Mouse (Mus musculus) liver, embryonic 13.5 days (tissue): ENCODE measurements at regions not wholly inside any gene's neighbourhood (a gene's known extent, or its start where the extent isn't known, plus 50 kb on each side); places are given as distances from the start of the nearest gene placed in this dataset.

Source experiments
- ATAC-seq: fragments of 200-750 bp; cut with Nextera tagmentation; 2 replicates; pipeline ENCODE4 v1.8.0; 2017; ENCODE audit warnings: low read depth, mild to moderate bottlenecking, moderate number of reproducible peaks, moderate library complexity
- DNase-seq: peaks from one replicate; pipeline ENCODE4 v3.0.0; 2022
- H3K27ac ChIP-seq: fragments of 300-500 bp; sonication (generic); 2 replicates; pipeline ENCODE4 v1.5.1; 2015; ENCODE audit warnings: moderate library complexity, mild to moderate bottlenecking, inconsistent platforms
- H3K27me3 ChIP-seq: fragments of 300-500 bp; sonication (generic); 2 replicates; pipeline ENCODE4 v1.6.1; 2015; ENCODE audit warnings: mild to moderate bottlenecking, inconsistent platforms
- H3K36me3 ChIP-seq: fragments of 300-500 bp; sonication (generic); 2 replicates; pipeline ENCODE4 v1.6.1; 2015; ENCODE audit warnings: mild to moderate bottlenecking, inconsistent platforms
- H3K4me1 ChIP-seq: fragments of 300-500 bp; sonication (generic); replicated peaks from 2 replicates; pipeline ENCODE4 v1.6.1; 2015; ENCODE audit warnings: inconsistent platforms
- H3K4me2 ChIP-seq: fragments of 300-500 bp; sonication (generic); 2 replicates; pipeline ENCODE4 v1.6.1; 2015; ENCODE audit warnings: inconsistent platforms, mild to moderate bottlenecking, moderate library complexity
- H3K4me3 ChIP-seq: fragments of 300-500 bp; sonication (generic); replicated peaks from 2 replicates; pipeline ENCODE4 v1.5.1; 2015; ENCODE audit warnings: mild to moderate bottlenecking, inconsistent platforms
- H3K9ac ChIP-seq: fragments of 300-500 bp; sonication (generic); 2 replicates; pipeline ENCODE4 v1.6.1; 2015; ENCODE audit warnings: mild to moderate bottlenecking, inconsistent platforms
- H3K9me3 ChIP-seq: fragments of 300-500 bp; sonication (generic); replicated peaks from 2 replicates; pipeline ENCODE4 v1.6.1; 2016; ENCODE audit warnings: inconsistent platforms
- WGBS: fragments of 180-500 bp; shearing (Covaris S2); methylation state at CpG from one replicate; pipeline ENCODE4 v1.1.7; 2015; ENCODE audit not compliant: insufficient replicate concordance; 5-methylcytosine and 5-hydroxymethylcytosine counted together

GRCm38 (mm10) chr7:70828486-70829195 is 462.1 kb upstream of the Nr2f2 start:
- H3K9ac ChIP-seq: no peak overlapping the region
- ATAC-seq: no peak
- 40% methylated on average over 5 of the region's 5 CpGs for WGBS

GRCm38 (mm10) chr7:70826074-70826473 is 459.5 kb upstream of the Nr2f2 start:
- DNase-seq (no peak), ATAC-seq (no peak)
- Histone ChIP-seq H3K27me3 (no peaks in the 10 kb centered on the region), H3K27ac (no peak overlapping the region), H3K9me3 (no peaks in the 10 kb centered on the region), H3K36me3 (no peaks in the 10 kb centered on the region), H3K4me3 (no peak overlapping the region), H3K4me2 (no peak overlapping the region), H3K4me1 (no peaks in the 10 kb centered on the region), H3K9ac (no peak overlapping the region)
- WGBS: 52% methylated on average over 3 of the region's 3 CpGs

More at GRCm38 (mm10) chr7:70828486-70829195, 462.1 kb upstream of the Nr2f2 start:
- no peaks in the 10 kb centered on the region for H3K27me3 ChIP-seq
- H3K4me1 ChIP-seq: no peaks in the 10 kb centered on the region
- H3K36me3 ChIP-seq: no peaks in the 10 kb centered on the region
- no peak overlapping the region for H3K27ac ChIP-seq
- H3K4me3 ChIP-seq: no peak overlapping the region
- DNase-seq: no peak
- no peak overlapping the region for H3K4me2 ChIP-seq
- H3K9me3 ChIP-seq: no peaks in the 10 kb centered on the region

GRCm38 (mm10) chr7:70823020-70823419 is 456.5 kb upstream of the Nr2f2 start:
- H3K4me3 ChIP-seq: no peak overlapping the region
- no peak for DNase-seq
- WGBS: 65% methylated on average over 11 of the region's 11 CpGs

GRCm38 (mm10) chr7:70822310-70822821 is 455.8 kb upstream of the Nr2f2 start:
- Histone ChIP-seq H3K4me2 (no peak overlapping the region), H3K9me3 (no peaks in the 10 kb centered on the region), H3K36me3 (no peaks in the 10 kb centered on the region), H3K4me3 (no peak overlapping the region), H3K9ac (no peak overlapping the region), H3K4me1 (no peaks in the 10 kb centered on the region), H3K27ac (no peak overlapping the region), H3K27me3 (no peaks in the 10 kb centered on the region)
- ATAC-seq (no peak), DNase-seq (no peak)
- WGBS: 71% methylated on average over 9 of the region's 9 CpGs

More at GRCm38 (mm10) chr7:70823020-70823419, 456.5 kb upstream of the Nr2f2 start:
- no peaks in the 10 kb centered on the region for H3K9me3 ChIP-seq
- H3K4me1 ChIP-seq: no peaks in the 10 kb centered on the region
- H3K4me2 ChIP-seq: no peak overlapping the region
- H3K9ac ChIP-seq: no peak overlapping the region
- no peak for ATAC-seq
- no peaks in the 10 kb centered on the region for H3K27me3 ChIP-seq
- H3K36me3 ChIP-seq: no peaks in the 10 kb centered on the region
- no peak overlapping the region for H3K27ac ChIP-seq

GRCm38 (mm10) chr7:70821861-70822260 is 455.3 kb upstream of the Nr2f2 start:
- Histone ChIP-seq H3K4me2 (no peak overlapping the region), H3K9ac (no peak overlapping the region), H3K9me3 (no peaks in the 10 kb centered on the region), H3K27me3 (no peaks in the 10 kb centered on the region), H3K27ac (no peak overlapping the region), H3K4me1 (no peaks in the 10 kb centered on the region), H3K36me3 (no peaks in the 10 kb centered on the region), H3K4me3 (no peak overlapping the region)
- ATAC-seq (no peak), DNase-seq (no peak)
- 68% methylated on average over 4 of the region's 4 CpGs for WGBS

- Histone ChIP-seq H3K4me3 (no peak overlapping the region), H3K9me3 (no peaks in the 10 kb centered on the region), H3K27me3 (no peaks in the 10 kb centered on the region), H3K4me1 (no peaks in the 10 kb centered on the region), H3K27ac (no peak overlapping the region), H3K36me3 (no peaks in the 10 kb centered on the region), H3K4me2 (no peak overlapping the region), H3K9ac (no peak overlapping the region)
- 75% methylated on average over 6 of the region's 6 CpGs for WGBS
- ATAC-seq: no peak
- no peak for DNase-seq
These were observed 450.9 kb upstream of the Nr2f2 start for GRCm38 (mm10) chr7:70817347-70817913.

GRCm38 (mm10) chr7:70814391-70814790 is 447.9 kb upstream of the Nr2f2 start:
- DNase-seq (no peak), ATAC-seq (no peak)
- no peak overlapping the region for H3K4me3 ChIP-seq
- WGBS: 53% methylated on average over 3 of the region's 3 CpGs
- H3K27me3 ChIP-seq: no peaks in the 10 kb centered on the region
- H3K9me3 ChIP-seq: no peaks in the 10 kb centered on the region
- H3K9ac ChIP-seq: no peak overlapping the region
- H3K4me1 ChIP-seq: no peaks in the 10 kb centered on the region
- no peak overlapping the region for H3K27ac ChIP-seq
- H3K36me3 ChIP-seq: no peaks in the 10 kb centered on the region
- H3K4me2 ChIP-seq: no peak overlapping the region

- DNase-seq (no peak), ATAC-seq (no peak)
- Histone ChIP-seq H3K27ac (no peak overlapping the region), H3K9me3 (no peaks in the 10 kb centered on the region), H3K27me3 (no peaks in the 10 kb centered on the region), H3K4me3 (no peak overlapping the region), H3K9ac (no peak overlapping the region), H3K4me1 (no peaks in the 10 kb centered on the region), H3K36me3 (no peaks in the 10 kb centered on the region), H3K4me2 (no peak overlapping the region)
- WGBS: 63% methylated on average over 5 of the region's 5 CpGs
These were observed 446.6 kb upstream of the Nr2f2 start for GRCm38 (mm10) chr7:70813101-70813500.

GRCm38 (mm10) chr7:70810411-70811090 is 444.0 kb upstream of the Nr2f2 start:
- Histone ChIP-seq H3K27ac (no peak overlapping the region), H3K27me3 (no peaks in the 10 kb centered on the region), H3K9ac (no peak overlapping the region), H3K4me1 (no peaks in the 10 kb centered on the region), H3K4me3 (no peak overlapping the region), H3K36me3 (no peaks in the 10 kb centered on the region), H3K4me2 (no peak overlapping the region), H3K9me3 (no peaks in the 10 kb centered on the region)
- 72% methylated on average over 18 of the region's 18 CpGs for WGBS
- ATAC-seq (no peak), DNase-seq (no peak)

GRCm38 (mm10) chr7:70804281-70804680 is 437.7 kb upstream of the Nr2f2 start:
- Histone ChIP-seq H3K4me1 (no peaks in the 10 kb centered on the region), H3K27me3 (no peaks in the 10 kb centered on the region), H3K4me2 (no peak overlapping the region), H3K4me3 (no peak overlapping the region), H3K9me3 (no peaks in the 10 kb centered on the region), H3K36me3 (no peaks in the 10 kb centered on the region), H3K27ac (no peak overlapping the region), H3K9ac (no peak overlapping the region)
- 74% methylated on average over 1 of the region's 1 CpGs for WGBS
- DNase-seq (no peak), ATAC-seq (no peak)

GRCm38 (mm10) chr7:70799976-70800375 is 433.4 kb upstream of the Nr2f2 start:
- Histone ChIP-seq H3K4me1 (no peaks in the 10 kb centered on the region), H3K9ac (no peak overlapping the region), H3K4me2 (no peak overlapping the region), H3K9me3 (no peaks in the 10 kb centered on the region), H3K27me3 (no peaks in the 10 kb centered on the region), H3K4me3 (no peak overlapping the region), H3K27ac (no peak overlapping the region), H3K36me3 (no peaks in the 10 kb centered on the region)
- 58% methylated on average over 1 of the region's 1 CpGs for WGBS
- no peak for ATAC-seq
- DNase-seq: no peak
